Mouse (Mus musculus) heart, embryonic 12.5 days (tissue): ENCODE results near the gene Calu. TPM values are rescaled to one million over a fixed set of nuclear protein-coding genes. Genes with fewer than 3 reads are reported as not detected.
"Not testable (repeated sequence)": the region's sequence is repeated elsewhere in the genome, so short reads cannot be mapped to it uniquely, and the experiment has no call there.

ENCODE experiments used
- ATAC-seq: fragments of 200-750 bp; cut with Nextera tagmentation; 2 replicates; pipeline ENCODE4 v1.8.0; 2017; ENCODE audit warnings: moderate TSS enrichment, moderate library complexity; ENCODE audit not compliant: insufficient number of reproducible peaks, low FRiP score
- H3K27ac ChIP-seq: fragments of 300-500 bp; sonication (generic); 2 replicates; pipeline ENCODE4 v1.5.1; 2016; ENCODE audit warnings: mild to moderate bottlenecking, moderate library complexity; ENCODE audit not compliant: poor library complexity, severe bottlenecking
- H3K27me3 ChIP-seq: fragments of 300-500 bp; sonication (generic); replicated peaks from 2 replicates; pipeline ENCODE4 v1.6.1; 2016; ENCODE audit warnings: mild to moderate bottlenecking, moderate library complexity
- H3K36me3 ChIP-seq: fragments of 300-500 bp; sonication (generic); 2 replicates; pipeline ENCODE4 v1.6.1; 2016; ENCODE audit warnings: mild to moderate bottlenecking, moderate library complexity
- H3K4me1 ChIP-seq: fragments of 300-500 bp; sonication (generic); replicated peaks from 2 replicates; pipeline ENCODE4 v1.6.1; 2016; ENCODE audit warnings: mild to moderate bottlenecking
- H3K4me2 ChIP-seq: fragments of 300-500 bp; sonication (generic); 2 replicates; pipeline ENCODE4 v1.6.1; 2016; ENCODE audit warnings: mild to moderate bottlenecking, moderate library complexity
- H3K4me3 ChIP-seq: fragments of 300-500 bp; sonication (generic); 2 replicates; pipeline ENCODE4 v1.5.1; 2016; ENCODE audit warnings: mild to moderate bottlenecking
- H3K9ac ChIP-seq: fragments of 300-500 bp; sonication (generic); 2 replicates; pipeline ENCODE4 v1.6.1; 2016; ENCODE audit warnings: mild to moderate bottlenecking, moderate library complexity
- H3K9me3 ChIP-seq: fragments of 300-500 bp; sonication (generic); replicated peaks from 2 replicates; pipeline ENCODE4 v1.6.1; 2016; ENCODE audit warnings: mild to moderate bottlenecking, moderate library complexity
- WGBS: fragments of 180-500 bp; shearing (Covaris S2); methylation state at CpG from one replicate; pipeline ENCODE4 v1.1.7; 2016; 5-methylcytosine and 5-hydroxymethylcytosine counted together
- polyA plus RNA-seq: library from polyadenylated mRNA; unstranded; fragments of >200 nt; fragmentation: Nextera tagmentation; extraction: Ambion mirVana; gene quantifications from 2 replicates; pipeline ENCODE4 v1.2.1, GENCODE M21; 2016

The Calu gene
- polyA plus RNA-seq, 1 experiment from 2014 or later: 476 TPM

GRCm38 (mm10) chr6:29391241-29391640, 43.4 kb downstream of the Calu start:
- H3K4me3 ChIP-seq, H3K4me2 ChIP-seq, H3K27ac ChIP-seq, H3K36me3 ChIP-seq, ATAC-seq, H3K9ac ChIP-seq, H3K9me3 ChIP-seq: not testable (repeated sequence)
- 72% methylated on average over 8 of the region's 8 CpGs for WGBS
- Histone ChIP-seq H3K27me3 (peaks cover 15% of the 10 kb centered on the region), H3K4me1 (peaks cover 36% of the 10 kb centered on the region)

DNA sequence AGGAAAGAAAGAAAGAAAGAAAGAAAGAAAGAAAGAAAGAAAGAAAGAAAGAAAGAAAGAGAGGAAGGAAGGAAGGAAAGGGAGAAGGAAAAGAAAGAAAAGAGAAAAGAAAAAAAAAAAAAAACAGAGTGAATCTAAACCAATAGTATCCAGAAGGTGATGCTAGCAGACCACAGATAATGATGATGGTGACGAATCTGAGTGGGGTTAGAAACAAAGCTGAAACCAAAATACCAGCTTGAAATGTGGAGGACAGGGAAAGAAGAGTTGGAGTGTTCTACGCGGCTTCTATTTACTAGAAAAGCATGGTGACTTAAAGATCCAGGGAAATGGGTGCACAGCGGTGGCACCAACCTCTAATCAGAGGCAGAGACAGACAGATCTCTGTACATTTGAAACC, 43.9 kb downstream of the Calu start:
- no peak overlapping the region for H3K27ac ChIP-seq
- WGBS: 63% methylated on average over 4 of the region's 4 CpGs
- H3K36me3 ChIP-seq: no peaks in the 10 kb centered on the region
- no peak overlapping the region for H3K4me2 ChIP-seq
- peaks cover 38% of the 10 kb centered on the region for H3K4me1 ChIP-seq
- H3K4me3 ChIP-seq: no peak overlapping the region
- no peak overlapping the region for H3K9ac ChIP-seq
- peaks cover 15% of the 10 kb centered on the region for H3K27me3 ChIP-seq
- H3K9me3 ChIP-seq: no peaks in the 10 kb centered on the region
- no peak for ATAC-seq

DNA sequence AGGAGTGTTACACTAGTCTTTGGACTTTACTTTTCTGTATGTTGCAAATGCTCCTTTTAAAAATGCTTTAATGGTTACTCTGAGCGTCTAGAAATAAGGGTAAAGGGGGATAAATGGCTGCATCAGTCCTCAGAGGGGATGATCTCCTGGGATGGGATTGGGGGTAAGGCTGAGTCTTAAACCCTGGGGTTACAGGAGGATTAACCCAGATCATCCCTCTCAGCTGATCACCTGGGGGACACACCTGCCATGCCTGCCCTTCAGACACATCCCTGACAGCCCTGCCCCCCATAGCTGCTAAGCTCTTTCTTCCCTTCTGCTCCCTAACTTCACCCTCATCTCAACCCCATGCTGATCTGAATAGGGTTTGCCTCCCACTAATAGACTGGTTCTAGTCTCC, 46.4 kb downstream of the Calu start:
- whole genome bisulfite sequencing: 71% methylated on average over 1 of the region's 1 CpGs
- no peak overlapping the region for H3K27ac ChIP-seq
- no peak for ATAC-seq
- no peak overlapping the region for H3K9ac ChIP-seq
- H3K27me3 ChIP-seq: peaks cover 21% of the 10 kb centered on the region
- H3K4me3 ChIP-seq: no peak overlapping the region
- H3K36me3 ChIP-seq: peaks cover 5% of the 10 kb centered on the region; the same call in 1 of the 2 replicates
- no peaks in the 10 kb centered on the region for H3K9me3 ChIP-seq
- H3K4me1 ChIP-seq: peaks cover 27% of the 10 kb centered on the region
- no peak overlapping the region for H3K4me2 ChIP-seq

DNA sequence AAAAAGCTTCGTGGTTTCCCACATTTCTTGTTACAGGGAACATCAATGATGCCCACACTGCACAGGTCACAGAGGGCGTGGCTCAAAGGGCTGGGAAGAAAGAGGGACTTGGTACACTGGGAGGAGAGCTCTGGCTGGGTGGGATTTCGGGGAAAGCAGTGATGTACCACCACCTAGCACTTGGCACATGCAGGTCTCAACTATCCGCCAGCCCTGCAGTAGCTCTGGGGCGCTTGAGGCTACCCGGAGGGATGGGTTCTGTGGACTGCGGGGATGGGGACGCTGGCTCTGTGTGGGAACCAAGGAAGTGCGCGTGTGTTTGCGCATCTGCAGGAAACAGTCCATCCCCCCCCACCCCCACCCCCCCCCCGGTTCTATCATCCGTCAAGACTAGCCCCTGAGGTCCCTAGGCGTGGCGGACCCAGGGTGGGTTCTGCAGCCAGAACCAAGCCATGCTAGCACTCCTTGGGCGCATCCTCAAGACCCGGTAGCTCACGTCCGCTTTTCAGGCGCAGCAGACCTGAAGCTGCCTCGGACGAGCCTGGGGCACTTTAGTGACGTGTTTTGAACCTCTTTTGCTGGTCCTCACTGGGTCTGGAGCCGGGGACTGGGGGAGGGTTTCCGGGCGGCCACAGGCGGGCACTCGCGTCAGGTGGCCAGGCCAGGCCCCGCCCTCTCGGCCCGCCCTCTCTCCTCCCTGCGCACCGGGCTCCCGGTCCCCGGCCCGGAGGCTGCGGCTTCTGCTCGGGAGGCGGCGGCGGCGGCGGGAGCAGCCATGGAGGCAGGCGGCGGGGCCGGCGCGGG, 48.2 kb downstream of the Calu start, which contains the start of gene Ccdc136:
Gene Ccdc136 (plus strand): TSS at position 400 of the 804 bp plus-strand sequence.
- peak; percentile 86 for ATAC-seq
- no peaks in the 10 kb centered on the region for H3K9me3 ChIP-seq
- WGBS: under 1% methylated on average over 41 of the region's 49 CpGs
- peak within 1 kb of the TSS; percentile 89 for H3K9ac ChIP-seq
- H3K4me1 ChIP-seq: peaks cover 27% of the 10 kb centered on the region
- peaks cover 14% of the 10 kb centered on the region for H3K36me3 ChIP-seq
- H3K4me2 ChIP-seq: peak within 1 kb of the TSS; percentile 83
- peaks cover 30% of the 10 kb centered on the region for H3K27me3 ChIP-seq
- peak within 1 kb of the TSS; percentile 85 for H3K4me3 ChIP-seq
- peak within 1 kb of the TSS; percentile 71 for H3K27ac ChIP-seq

GRCm38 (mm10) chr6:29396714-29397540, 49.1 kb downstream of the Calu start:
- Histone ChIP-seq H3K4me1 (peaks cover 27% of the 10 kb centered on the region), H3K4me2 (peak overlapping the region; percentile 83), H3K27ac (peak overlapping the region; percentile 71), H3K4me3 (peak overlapping the region; percentile 85), H3K27me3 (peaks cover 34% of the 10 kb centered on the region), H3K9ac (peak overlapping the region; percentile 89), H3K36me3 (peaks cover 18% of the 10 kb centered on the region), H3K9me3 (no peaks in the 10 kb centered on the region)
- WGBS: 2% methylated on average over 23 of the region's 24 CpGs
- peak; percentile 57 for ATAC-seq

DNA sequence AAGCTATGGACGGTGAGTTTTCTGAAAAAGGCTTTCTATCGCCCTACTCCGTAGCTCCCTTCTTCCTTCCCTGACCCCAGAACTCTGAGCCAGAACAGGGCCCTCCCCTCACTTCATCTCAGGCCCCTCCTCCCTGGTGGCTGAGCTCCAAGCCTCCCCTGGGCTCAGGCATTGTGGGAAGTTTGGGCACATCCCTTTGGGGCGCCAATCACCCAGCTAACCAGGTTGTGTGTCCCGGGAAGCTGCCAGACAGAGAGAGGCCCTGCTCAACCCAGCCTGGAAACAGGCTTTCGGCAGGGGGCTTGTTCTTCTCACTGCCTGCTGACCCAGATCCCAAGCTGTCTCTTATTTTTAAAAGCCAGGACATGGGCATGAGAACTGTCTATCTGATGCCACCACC, 49.7 kb downstream of the Calu start:
- H3K27ac ChIP-seq: peak overlapping the region; percentile 71; the same call in 1 of the 2 replicates
- H3K9ac ChIP-seq: peak overlapping the region; percentile 89
- H3K4me3 ChIP-seq: peak overlapping the region; percentile 85
- peak overlapping the region; percentile 83 for H3K4me2 ChIP-seq
- peaks cover 28% of the 10 kb centered on the region for H3K4me1 ChIP-seq
- H3K9me3 ChIP-seq: no peaks in the 10 kb centered on the region
- H3K27me3 ChIP-seq: peaks cover 39% of the 10 kb centered on the region
- H3K36me3 ChIP-seq: peaks cover 18% of the 10 kb centered on the region
- peak; percentile 47; the same call in 1 of the 2 replicates for ATAC-seq
- 11% methylated on average over 6 of the region's 6 CpGs for WGBS

DNA sequence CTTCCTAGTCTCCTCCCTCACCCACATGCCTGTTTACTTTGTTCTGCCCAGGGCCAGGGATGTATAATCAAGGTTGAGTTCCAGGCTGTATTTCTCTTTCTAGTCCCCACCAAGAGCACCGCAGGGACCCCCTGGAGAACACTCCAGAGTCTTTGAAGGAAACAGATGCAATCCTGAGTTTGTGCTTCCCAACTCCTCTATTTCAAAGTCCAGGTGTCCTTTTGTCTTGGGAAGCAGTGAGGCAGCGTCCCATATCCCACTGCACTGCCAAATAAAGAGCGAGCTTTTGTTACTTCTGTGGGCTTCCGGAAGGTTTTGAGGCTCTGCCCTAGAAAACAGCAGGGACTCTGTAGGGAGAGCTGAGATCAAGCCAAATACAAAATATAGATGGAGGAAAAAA, 52.0 kb downstream of the Calu start:
- WGBS: 85% methylated on average over 4 of the region's 4 CpGs
- Histone ChIP-seq H3K4me3 (no peak overlapping the region), H3K9me3 (no peaks in the 10 kb centered on the region), H3K36me3 (peaks cover 18% of the 10 kb centered on the region), H3K27me3 (peaks cover 41% of the 10 kb centered on the region), H3K4me2 (no peak overlapping the region), H3K9ac (no peak overlapping the region), H3K27ac (no peak overlapping the region), H3K4me1 (peaks cover 30% of the 10 kb centered on the region)
- ATAC-seq: no peak

GRCm38 (mm10) chr6:29402693-29403342, 54.9 kb downstream of the Calu start:
- peaks cover 41% of the 10 kb centered on the region for H3K27me3 ChIP-seq
- no peak overlapping the region for H3K27ac ChIP-seq
- 8% methylated on average over 34 of the region's 34 CpGs for WGBS
- no peaks in the 10 kb centered on the region for H3K9me3 ChIP-seq
- H3K4me1 ChIP-seq: peaks cover 6% of the 10 kb centered on the region; the same call in 1 of the 2 replicates
- H3K4me3 ChIP-seq: peak overlapping the region; percentile 18
- no peak overlapping the region for H3K9ac ChIP-seq
- peak overlapping the region; percentile 53 for H3K4me2 ChIP-seq
- peaks cover 37% of the 10 kb centered on the region for H3K36me3 ChIP-seq
- no peak for ATAC-seq

DNA sequence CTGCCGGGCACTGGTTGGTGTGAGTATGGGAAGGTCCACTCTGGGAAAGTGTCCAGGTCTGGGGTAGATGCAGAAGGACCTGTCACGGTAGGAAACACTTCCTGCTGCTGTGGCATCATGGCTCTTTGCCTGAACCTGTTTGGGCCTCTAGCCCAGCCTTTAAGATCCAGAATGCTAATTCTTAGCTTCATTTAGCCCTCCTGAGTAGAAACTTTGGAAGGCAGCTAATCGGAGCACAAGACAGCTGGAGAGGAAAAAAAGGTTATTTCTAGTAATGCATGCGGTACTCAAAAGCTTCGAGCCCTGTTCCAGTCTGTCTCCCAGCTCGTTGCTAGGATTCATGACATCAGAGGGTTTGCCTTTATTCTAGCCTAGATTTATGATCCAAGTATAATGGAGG, 58.5 kb downstream of the Calu start:
- 82% methylated on average over 6 of the region's 6 CpGs for WGBS
- H3K9ac ChIP-seq: no peak overlapping the region
- no peak overlapping the region for H3K27ac ChIP-seq
- H3K36me3 ChIP-seq: peaks cover 53% of the 10 kb centered on the region
- no peak overlapping the region for H3K4me3 ChIP-seq
- H3K4me1 ChIP-seq: peaks cover 5% of the 10 kb centered on the region; the same call in 1 of the 2 replicates
- peaks cover 21% of the 10 kb centered on the region for H3K27me3 ChIP-seq
- no peak overlapping the region for H3K4me2 ChIP-seq
- no peaks in the 10 kb centered on the region for H3K9me3 ChIP-seq
- ATAC-seq: no peak

DNA sequence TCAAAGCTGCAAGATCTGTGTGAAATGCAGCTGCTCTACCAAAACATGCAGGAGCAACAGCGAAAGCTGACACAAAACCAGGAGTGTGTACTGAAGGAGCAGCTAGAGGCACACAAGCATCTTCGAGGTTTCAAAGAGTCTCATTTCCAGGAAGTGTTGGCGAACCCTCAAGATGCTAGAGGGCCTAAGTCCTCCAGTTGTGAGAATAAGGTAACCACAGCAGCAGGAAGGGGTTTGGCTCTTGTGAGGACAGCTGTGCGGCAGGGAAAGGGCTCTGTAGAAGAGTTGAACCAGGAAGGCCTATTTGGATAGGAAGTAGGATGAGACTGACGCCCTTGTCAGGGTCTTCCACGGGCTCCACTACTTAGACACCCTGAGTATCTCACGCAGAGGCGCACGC, 67.6 kb downstream of the Calu start:
- no peaks in the 10 kb centered on the region for H3K27me3 ChIP-seq
- WGBS: 76% methylated on average over 9 of the region's 9 CpGs
- peaks cover 59% of the 10 kb centered on the region for H3K36me3 ChIP-seq
- no peak overlapping the region for H3K4me3 ChIP-seq
- no peaks in the 10 kb centered on the region; the same call in 1 of the 2 replicates for H3K4me1 ChIP-seq
- H3K4me2 ChIP-seq: no peak overlapping the region
- H3K9ac ChIP-seq: no peak overlapping the region
- ATAC-seq: no peak
- no peaks in the 10 kb centered on the region for H3K9me3 ChIP-seq
- H3K27ac ChIP-seq: no peak overlapping the region

DNA sequence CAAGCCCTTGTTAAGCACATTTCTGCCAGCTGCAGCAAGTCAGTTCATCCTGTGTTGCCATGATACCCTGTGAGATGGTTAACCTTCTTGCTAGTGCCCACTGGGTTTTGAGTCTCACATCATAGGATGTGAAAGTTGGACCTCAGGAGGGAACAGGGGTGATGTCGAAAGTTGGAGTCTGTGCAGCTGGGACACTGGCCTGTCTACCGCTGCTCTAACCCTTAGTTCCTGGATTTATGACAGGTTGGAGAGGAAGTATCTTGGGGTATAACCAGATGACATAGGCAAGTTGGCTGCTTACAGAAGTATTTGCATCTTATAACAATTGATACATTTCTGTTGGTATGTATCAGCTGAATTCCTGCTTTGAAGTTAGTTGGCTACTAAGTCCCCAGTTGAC, 72.7 kb downstream of the Calu start:
- no peaks in the 10 kb centered on the region; the same call in 1 of the 2 replicates for H3K4me1 ChIP-seq
- 90% methylated on average over 2 of the region's 2 CpGs for WGBS
- no peak for ATAC-seq
- H3K4me3 ChIP-seq: no peak overlapping the region
- H3K4me2 ChIP-seq: no peak overlapping the region
- no peak overlapping the region for H3K27ac ChIP-seq
- H3K9ac ChIP-seq: no peak overlapping the region
- H3K36me3 ChIP-seq: peaks cover 25% of the 10 kb centered on the region
- H3K27me3 ChIP-seq: no peaks in the 10 kb centered on the region
- no peaks in the 10 kb centered on the region for H3K9me3 ChIP-seq
